Mouse (Mus musculus): ENCODE data around the gene Sun1. TPM values are rescaled to one million over a fixed set of nuclear protein-coding genes. Genes with fewer than 3 reads are reported as not detected.
A peak's percentile ranks its signal among the peaks of the same experiment; 100 is the strongest.

The Sun1 gene
- polyA plus RNA-seq, 1 experiment from 2014 or later = 56.0 TPM

GRCm38 (mm10) chr5:139259853-139260252, 59.4 kb downstream of the Sun1 start:
- WGBS = 65% methylated on average over 5 of the region's 5 CpGs
- peak; percentile 81 for ATAC-seq (ENCODE audit: low read depth)
- Histone ChIP-seq H3K9me3 (ENCODE audit: control insufficient read depth, low read length) (no peaks in the 10 kb centered on the region), H3K4me2 (ENCODE audit: low read depth, low read length) (0 out of 2 replicates have a peak overlapping the region, but pooled peaks have one; percentile 4), H3K4me1 (replicated peaks; ENCODE audit: control insufficient read depth, insufficient read depth, low read length) (peaks cover 40% of the 10 kb centered on the region), H3K4me3 (ENCODE audit: low read length) (no peak overlapping the region), H3K9ac (ENCODE audit: low read length) (no peak overlapping the region), H3K36me3 (ENCODE audit: control insufficient read depth, insufficient read depth, low read length) (peaks cover 13% of the 10 kb centered on the region), H3K27me3 (ENCODE audit: control insufficient read depth, insufficient read depth, low read depth, low read length) (no peaks in the 10 kb centered on the region), H3K27ac (ENCODE audit: low read length) (peak overlapping the region; percentile 87)

DNA sequence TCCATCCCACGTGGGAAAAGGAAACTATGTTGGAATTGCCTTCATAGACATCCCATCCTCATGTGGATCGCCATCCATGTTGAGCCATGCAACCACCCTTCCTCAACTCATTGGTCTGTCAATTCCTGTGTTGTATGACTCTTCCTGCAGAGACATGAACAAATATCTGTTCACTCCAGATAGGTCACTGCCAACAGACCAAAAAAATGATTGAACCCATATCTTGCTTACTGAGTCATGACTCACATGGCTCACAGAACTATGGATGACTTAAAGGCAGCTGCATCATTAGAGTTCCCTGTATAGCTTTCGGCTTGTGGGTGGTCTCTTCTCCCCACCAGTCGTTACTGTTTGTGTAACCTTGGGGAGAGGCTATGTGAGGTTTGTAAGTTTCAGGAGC, 61.0 kb downstream of the Sun1 start:
- no peak overlapping the region for H3K27ac ChIP-seq (ENCODE audit: low read length)
- H3K4me3 ChIP-seq (ENCODE audit: low read length) = no peak overlapping the region
- H3K9me3 ChIP-seq (ENCODE audit: control insufficient read depth, low read length) = no peaks in the 10 kb centered on the region
- peaks cover 21% of the 10 kb centered on the region for H3K36me3 ChIP-seq (ENCODE audit: control insufficient read depth, insufficient read depth, low read length)
- no peak overlapping the region for H3K4me2 ChIP-seq (ENCODE audit: low read depth, low read length)
- no peaks in the 10 kb centered on the region for H3K27me3 ChIP-seq (ENCODE audit: control insufficient read depth, insufficient read depth, low read depth, low read length)
- 86% methylated on average over 4 of the region's 4 CpGs for WGBS
- H3K9ac ChIP-seq (ENCODE audit: low read length) = no peak overlapping the region
- H3K4me1 ChIP-seq (replicated peaks; ENCODE audit: control insufficient read depth, insufficient read depth, low read length) = peaks cover 34% of the 10 kb centered on the region
- ATAC-seq (ENCODE audit: low read depth) = no peak

- H3K4me2 ChIP-seq (ENCODE audit: low read depth, low read length) = no peak overlapping the region
- whole genome bisulfite sequencing = 82% methylated on average over 4 of the region's 4 CpGs
- no peak for ATAC-seq (ENCODE audit: low read depth)
Observed at GRCm38 (mm10) chr5:139267661-139268060, 67.2 kb downstream of the Sun1 start.

DNA sequence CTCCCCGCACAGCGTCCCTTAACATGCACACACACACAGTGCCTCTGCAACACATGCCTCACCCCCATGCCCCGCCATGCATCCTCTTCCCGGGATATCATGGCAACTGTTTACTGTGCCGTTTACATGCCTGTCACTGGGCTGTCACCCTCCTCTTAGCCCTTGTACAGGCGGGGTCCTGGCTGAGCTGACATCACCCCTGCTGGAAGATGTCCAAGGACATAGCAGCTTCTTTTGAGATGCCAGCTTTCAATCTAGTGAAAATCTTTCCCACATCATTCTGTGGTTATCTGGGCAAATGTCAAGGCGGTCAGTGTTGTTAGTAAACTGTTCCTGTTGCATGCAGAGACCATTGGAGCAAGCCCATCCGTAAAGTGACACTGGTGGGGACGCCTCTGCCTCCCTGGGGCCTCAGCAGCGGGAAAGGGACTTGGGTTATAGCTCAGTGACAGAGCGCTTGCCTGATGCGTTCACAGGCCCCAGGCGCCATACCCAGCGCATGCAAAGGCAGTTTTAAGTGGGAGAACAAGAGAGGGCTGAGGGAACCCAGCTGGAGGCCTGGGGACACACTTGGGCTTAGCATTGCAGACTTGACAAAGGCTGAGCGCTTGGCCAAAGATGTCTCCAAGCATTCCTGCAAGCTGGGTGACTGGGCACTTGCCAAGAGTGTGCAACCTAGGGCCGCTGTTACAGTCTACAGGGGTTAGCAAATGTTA, 70.5 kb downstream of the Sun1 start:
- H3K9ac ChIP-seq (ENCODE audit: low read length) = no peak overlapping the region
- peak; percentile 89 for ATAC-seq (ENCODE audit: low read depth)
- peaks cover 19% of the 10 kb centered on the region for H3K4me1 ChIP-seq (replicated peaks; ENCODE audit: control insufficient read depth, insufficient read depth, low read length)
- peaks cover 24% of the 10 kb centered on the region for H3K36me3 ChIP-seq (ENCODE audit: control insufficient read depth, insufficient read depth, low read length)
- no peak overlapping the region for H3K4me2 ChIP-seq (ENCODE audit: low read depth, low read length)
- peak overlapping the region; percentile 81 for H3K27ac ChIP-seq (ENCODE audit: low read length)
- H3K4me3 ChIP-seq (ENCODE audit: low read length) = no peak overlapping the region
- no peaks in the 10 kb centered on the region for H3K27me3 ChIP-seq (ENCODE audit: control insufficient read depth, insufficient read depth, low read depth, low read length)
- 38% methylated on average over 16 of the region's 16 CpGs for WGBS
- no peaks in the 10 kb centered on the region for H3K9me3 ChIP-seq (ENCODE audit: control insufficient read depth, low read length)

More at GRCm38 (mm10) chr5:139267661-139268060, 67.2 kb downstream of the Sun1 start:
- peaks cover 38% of the 10 kb centered on the region for H3K36me3 ChIP-seq (ENCODE audit: control insufficient read depth, insufficient read depth, low read length)
- H3K4me1 ChIP-seq (replicated peaks; ENCODE audit: control insufficient read depth, insufficient read depth, low read length) = peaks cover 15% of the 10 kb centered on the region
- no peaks in the 10 kb centered on the region for H3K9me3 ChIP-seq (ENCODE audit: control insufficient read depth, low read length)
- H3K27me3 ChIP-seq (ENCODE audit: control insufficient read depth, insufficient read depth, low read depth, low read length) = no peaks in the 10 kb centered on the region
- no peak overlapping the region for H3K4me3 ChIP-seq (ENCODE audit: low read length)
- H3K27ac ChIP-seq (ENCODE audit: low read length) = no peak overlapping the region
- H3K9ac ChIP-seq (ENCODE audit: low read length) = no peak overlapping the region

DNA sequence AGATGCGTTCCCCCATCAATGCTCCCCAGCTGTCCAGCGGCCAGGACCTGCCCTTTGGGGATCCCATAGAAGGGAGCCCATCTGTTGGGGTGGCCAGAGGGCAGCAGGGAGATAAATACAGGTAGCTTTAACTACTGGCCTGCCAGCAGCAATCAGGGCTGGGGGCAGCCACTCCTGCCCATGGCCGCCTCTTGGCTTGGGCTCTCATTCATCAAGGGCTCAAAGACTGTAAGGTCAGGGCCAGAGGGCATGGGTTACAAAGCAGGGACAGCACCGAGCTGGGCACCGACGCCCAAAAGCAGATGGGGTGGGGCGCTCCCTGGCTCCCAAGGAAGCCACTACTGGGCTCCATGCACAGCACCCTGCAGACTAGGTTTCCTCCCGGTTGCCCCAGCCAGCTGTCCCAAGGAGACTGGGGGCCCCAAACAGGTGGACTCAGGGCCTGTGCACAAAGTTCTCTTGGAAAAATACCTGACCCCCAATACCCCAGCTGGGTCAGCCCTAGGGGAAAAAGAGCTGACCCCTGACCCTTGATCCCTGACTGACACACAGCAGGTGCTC, 71.6 kb downstream of the Sun1 start:
- Histone ChIP-seq H3K4me1 (replicated peaks; ENCODE audit: control insufficient read depth, insufficient read depth, low read length) (peaks cover 19% of the 10 kb centered on the region), H3K4me2 (ENCODE audit: low read depth, low read length) (no peak overlapping the region), H3K9me3 (ENCODE audit: control insufficient read depth, low read length) (no peaks in the 10 kb centered on the region), H3K4me3 (ENCODE audit: low read length) (no peak overlapping the region), H3K36me3 (ENCODE audit: control insufficient read depth, insufficient read depth, low read length) (peaks cover 13% of the 10 kb centered on the region), H3K9ac (ENCODE audit: low read length) (no peak overlapping the region), H3K27me3 (ENCODE audit: control insufficient read depth, insufficient read depth, low read depth, low read length) (no peaks in the 10 kb centered on the region), H3K27ac (ENCODE audit: low read length) (peak overlapping the region; percentile 81)
- no peak for ATAC-seq (ENCODE audit: low read depth)
- WGBS = 46% methylated on average over 8 of the region's 8 CpGs

DNA sequence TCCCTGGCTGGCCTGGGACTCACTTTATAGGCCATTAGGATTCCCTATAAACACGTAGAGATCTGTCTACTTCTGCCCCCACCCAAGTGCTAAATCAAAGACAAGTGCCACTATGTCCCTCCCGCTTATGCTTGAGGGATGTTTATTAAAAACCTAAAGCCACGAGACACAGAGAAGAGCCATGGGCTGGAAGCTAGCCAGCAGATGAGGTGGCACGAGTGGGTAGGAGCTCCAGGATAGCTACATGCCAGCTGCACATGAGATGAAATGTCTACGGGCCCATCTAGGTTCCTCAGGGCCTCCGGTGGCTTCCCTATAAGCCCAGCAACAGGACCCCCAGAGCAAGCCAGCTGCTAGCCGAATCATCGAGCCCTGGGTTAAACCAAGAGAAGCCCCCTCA, 76.8 kb downstream of the Sun1 start:
- Histone ChIP-seq H3K9ac (ENCODE audit: low read length) (no peak overlapping the region), H3K4me3 (ENCODE audit: low read length) (no peak overlapping the region), H3K4me1 (replicated peaks; ENCODE audit: control insufficient read depth, insufficient read depth, low read length) (peaks cover 12% of the 10 kb centered on the region), H3K9me3 (ENCODE audit: control insufficient read depth, low read length) (no peaks in the 10 kb centered on the region), H3K27me3 (ENCODE audit: control insufficient read depth, insufficient read depth, low read depth, low read length) (no peaks in the 10 kb centered on the region), H3K27ac (ENCODE audit: low read length) (no peak overlapping the region), H3K4me2 (ENCODE audit: low read depth, low read length) (no peak overlapping the region), H3K36me3 (ENCODE audit: control insufficient read depth, insufficient read depth, low read length) (no peaks in the 10 kb centered on the region)
- ATAC-seq (ENCODE audit: low read depth) = no peak
- WGBS = 60% methylated on average over 8 of the region's 8 CpGs

DNA sequence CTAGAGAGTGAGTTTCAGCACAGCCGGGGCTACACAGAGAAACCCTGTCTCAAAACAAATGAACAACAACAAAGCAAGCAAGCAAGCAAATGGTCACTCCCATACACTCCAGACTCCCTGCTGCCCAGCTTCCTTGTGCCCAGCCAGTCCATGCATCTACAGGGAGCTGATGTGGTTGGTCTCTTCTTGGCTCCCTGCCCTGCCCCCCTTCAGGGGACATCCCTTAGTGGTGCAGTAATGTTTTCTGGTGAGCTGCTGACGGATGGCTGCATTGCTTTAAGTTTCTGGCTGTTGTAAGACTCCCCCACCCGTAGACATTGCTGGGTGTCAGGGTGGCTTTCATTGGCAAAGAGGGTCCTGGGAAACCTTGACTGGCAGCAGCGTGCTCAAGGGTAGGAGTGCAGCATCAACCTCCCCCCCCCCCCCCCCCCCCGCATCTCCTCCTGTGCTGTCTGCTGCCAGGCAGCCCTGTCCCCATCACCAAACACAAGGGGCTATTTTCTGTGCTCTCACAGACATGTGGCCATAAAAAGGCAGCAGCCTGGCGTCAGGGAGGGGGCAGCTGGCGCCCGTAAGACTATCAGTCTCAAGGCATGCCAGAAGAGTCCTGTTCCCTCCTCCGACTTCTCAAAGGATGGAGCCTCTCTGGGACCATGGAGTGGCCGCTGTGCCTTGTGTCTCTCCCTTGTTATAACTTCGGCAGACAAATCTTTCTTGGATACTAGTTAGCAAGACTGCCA, 81.1 kb downstream of the Sun1 start:
- peak; percentile 63 for ATAC-seq (ENCODE audit: low read depth)
- Histone ChIP-seq H3K27me3 (ENCODE audit: control insufficient read depth, insufficient read depth, low read depth, low read length) (no peaks in the 10 kb centered on the region), H3K4me2 (ENCODE audit: low read depth, low read length) (no peak overlapping the region), H3K9ac (ENCODE audit: low read length) (no peak overlapping the region), H3K27ac (ENCODE audit: low read length) (peak overlapping the region; percentile 67), H3K36me3 (ENCODE audit: control insufficient read depth, insufficient read depth, low read length) (no peaks in the 10 kb centered on the region), H3K4me3 (ENCODE audit: low read length) (no peak overlapping the region), H3K9me3 (ENCODE audit: control insufficient read depth, low read length) (no peaks in the 10 kb centered on the region), H3K4me1 (replicated peaks; ENCODE audit: control insufficient read depth, insufficient read depth, low read length) (peaks cover 18% of the 10 kb centered on the region)
- WGBS = 42% methylated on average over 10 of the region's 11 CpGs

- Histone ChIP-seq H3K9ac (ENCODE audit: low read length) (no peak overlapping the region), H3K9me3 (ENCODE audit: control insufficient read depth, low read length) (no peaks in the 10 kb centered on the region), H3K27me3 (ENCODE audit: control insufficient read depth, insufficient read depth, low read depth, low read length) (no peaks in the 10 kb centered on the region), H3K27ac (ENCODE audit: low read length) (peak overlapping the region; percentile 62), H3K4me1 (replicated peaks; ENCODE audit: control insufficient read depth, insufficient read depth, low read length) (peaks cover 23% of the 10 kb centered on the region), H3K36me3 (ENCODE audit: control insufficient read depth, insufficient read depth, low read length) (no peaks in the 10 kb centered on the region), H3K4me3 (ENCODE audit: low read length) (no peak overlapping the region), H3K4me2 (ENCODE audit: low read depth, low read length) (no peak overlapping the region)
- peak; percentile 59 for ATAC-seq (ENCODE audit: low read depth)
- 3% methylated on average over 15 of the region's 15 CpGs for WGBS
Observed at GRCm38 (mm10) chr5:139282191-139282590, 81.8 kb downstream of the Sun1 start.

GRCm38 (mm10) chr5:139283460-139284180, 83.2 kb downstream of the Sun1 start:
- Histone ChIP-seq H3K9me3 (ENCODE audit: control insufficient read depth, low read length) (no peaks in the 10 kb centered on the region), H3K27me3 (ENCODE audit: control insufficient read depth, insufficient read depth, low read depth, low read length) (no peaks in the 10 kb centered on the region), H3K4me3 (ENCODE audit: low read length) (no peak overlapping the region), H3K36me3 (ENCODE audit: control insufficient read depth, insufficient read depth, low read length) (no peaks in the 10 kb centered on the region), H3K27ac (ENCODE audit: low read length) (no peak overlapping the region), H3K4me2 (ENCODE audit: low read depth, low read length) (no peak overlapping the region), H3K4me1 (replicated peaks; ENCODE audit: control insufficient read depth, insufficient read depth, low read length) (peaks cover 24% of the 10 kb centered on the region), H3K9ac (ENCODE audit: low read length) (no peak overlapping the region)
- no peak for ATAC-seq (ENCODE audit: low read depth)
- 92% methylated on average over 14 of the region's 14 CpGs for WGBS

Data from lung, embryonic 16.5 days (tissue).